Mouse (Mus musculus) ES-Bruce4 (cell line): ENCODE results near the gene Prex1.

Experiments
- CTCF ChIP-seq: IDR thresholded peaks from one replicate; pipeline ENCODE4 v1.8.1; 2011; ENCODE audit warnings: low read depth, low read length
- POLR2A ChIP-seq: IDR thresholded peaks from one replicate; pipeline ENCODE4 v1.8.1; 2011; ENCODE audit warnings: low read length; ENCODE audit not compliant: insufficient read depth

- no peak for TF ChIP-seq CTCF
- TF ChIP-seq POLR2A = no peak
Observed at GRCm38 (mm10) chr2:166729656-166730566, 16.3 kb upstream of the Prex1 start.
